Mouse (Mus musculus) embryonic fibroblast, embryonic 13.5 days (primary cell): ENCODE results near the gene Glt1d1. TPM values are rescaled to one million over a fixed set of nuclear protein-coding genes. Genes with fewer than 3 reads are reported as not detected.

Source experiments
- H3K27ac ChIP-seq: 2 replicates; pipeline ENCODE4 v1.5.1; 2012; ENCODE audit warnings: low read length, control low read depth, inconsistent platforms; ENCODE audit not compliant: insufficient read depth
- H3K4me1 ChIP-seq: 2 replicates; pipeline ENCODE4 v1.6.1; 2011; ENCODE audit warnings: low read length; ENCODE audit not compliant: control insufficient read depth, insufficient read depth
- H3K4me3 ChIP-seq: 2 replicates; pipeline ENCODE4 v1.5.1; 2011; ENCODE audit warnings: mild to moderate bottlenecking, control low read depth, low read length; ENCODE audit not compliant: insufficient read depth
- CTCF ChIP-seq: IDR thresholded peaks from 2 replicates; pipeline ENCODE4 v1.5.1; 2011; ENCODE audit warnings: mild to moderate bottlenecking, control low read depth, low read length, moderate library complexity, borderline replicate concordance; ENCODE audit not compliant: insufficient read depth
- POLR2A ChIP-seq: IDR thresholded peaks from 2 replicates; pipeline ENCODE4 v1.6.1; 2011; ENCODE audit warnings: low read depth, mild to moderate bottlenecking, control low read depth, low read length, moderate library complexity
- polyA plus RNA-seq: library from polyadenylated mRNA; stranded (reverse); fragments of >200 nt; gene quantifications from 2 replicates; pipeline ENCODE4 v1.2.4, GENCODE M21; 2011; ENCODE audit warnings: low read depth; ENCODE audit not compliant: missing spikeins, insufficient read length

The Glt1d1 gene
- polyA plus RNA-seq, 1 experiment = 0.51 TPM

GRCm38 (mm10) chr5:127610787-127611509 is 21.1 kb upstream of the Glt1d1 start:
- H3K4me1 ChIP-seq = peaks cover 3% of the 10 kb centered on the region
- TF ChIP-seq CTCF (no peak), POLR2A (no peak)
- no peak overlapping the region for H3K4me3 ChIP-seq
- H3K27ac ChIP-seq = peak overlapping the region; percentile 9; the same call in 1 of the 2 replicates

GRCm38 (mm10) chr5:127611881-127612280 is 20.2 kb upstream of the Glt1d1 start:
- H3K4me3 ChIP-seq = no peak overlapping the region
- peaks cover 3% of the 10 kb centered on the region for H3K4me1 ChIP-seq
- TF ChIP-seq CTCF (no peak), POLR2A (no peak)
- H3K27ac ChIP-seq = no peak overlapping the region

- Histone ChIP-seq H3K4me1 (peaks cover 3% of the 10 kb centered on the region), H3K4me3 (no peak overlapping the region), H3K27ac (no peak overlapping the region)
- TF ChIP-seq CTCF (no peak), POLR2A (no peak)
Observed at GRCm38 (mm10) chr5:127612397-127612796, 19.7 kb upstream of the Glt1d1 start.

GRCm38 (mm10) chr5:127615459-127615858 is 16.6 kb upstream of the Glt1d1 start:
- TF ChIP-seq CTCF = no peak
- peak overlapping the region; percentile 83 for H3K4me3 ChIP-seq
- H3K4me1 ChIP-seq = peaks cover 3% of the 10 kb centered on the region
- no peak overlapping the region for H3K27ac ChIP-seq

- peaks cover 1% of the 10 kb centered on the region for H3K4me1 ChIP-seq
- H3K27ac ChIP-seq = no peak overlapping the region
- TF ChIP-seq POLR2A = no peak
- no peak for TF ChIP-seq CTCF
- H3K4me3 ChIP-seq = peak overlapping the region; percentile 83
Observed at GRCm38 (mm10) chr5:127616151-127616550, 15.9 kb upstream of the Glt1d1 start.

GRCm38 (mm10) chr5:127616884-127617635 is 15.0 kb upstream of the Glt1d1 start:
- TF ChIP-seq CTCF (no peak), POLR2A (peak; percentile 80)
- Histone ChIP-seq H3K4me3 (peak overlapping the region; percentile 83), H3K27ac (0 out of 2 replicates have a peak overlapping the region, but pooled peaks have one; percentile 10), H3K4me1 (no peaks in the 10 kb centered on the region; the same call in none of the 2 replicates)

GRCm38 (mm10) chr5:127618834-127619233 is 13.2 kb upstream of the Glt1d1 start:
- TF ChIP-seq CTCF (no peak), POLR2A (no peak)
- Histone ChIP-seq H3K27ac (no peak overlapping the region), H3K4me3 (no peak overlapping the region), H3K4me1 (no peaks in the 10 kb centered on the region; the same call in none of the 2 replicates)

- no peak overlapping the region for H3K4me3 ChIP-seq
- no peak overlapping the region for H3K27ac ChIP-seq
- no peaks in the 10 kb centered on the region for H3K4me1 ChIP-seq
- TF ChIP-seq CTCF (no peak), POLR2A (no peak)
Observed at GRCm38 (mm10) chr5:127620371-127620770, 11.7 kb upstream of the Glt1d1 start.

GRCm38 (mm10) chr5:127621108-127621507 is 11.0 kb upstream of the Glt1d1 start:
- TF ChIP-seq CTCF (no peak), POLR2A (no peak)
- Histone ChIP-seq H3K27ac (no peak overlapping the region), H3K4me3 (no peak overlapping the region), H3K4me1 (no peaks in the 10 kb centered on the region)

- H3K4me3 ChIP-seq = no peak overlapping the region
- TF ChIP-seq POLR2A (no peak), CTCF (no peak)
- no peak overlapping the region for H3K27ac ChIP-seq
- H3K4me1 ChIP-seq = no peaks in the 10 kb centered on the region
Observed at GRCm38 (mm10) chr5:127624427-127625213, 7.4 kb upstream of the Glt1d1 start.
